Mouse (Mus musculus): ENCODE results near the gene Prps2. TPM values are rescaled to one million over a fixed set of nuclear protein-coding genes. Genes with fewer than 3 reads are reported as not detected.

The Prps2 gene
- polyA plus RNA-seq (2015; fragmentation: Nextera tagmentation; extraction: Ambion mirVana): 12.6 and 17.4 TPM in 2 replicates

GRCm38 (mm10) chrX:167382047-167382853, at the start of gene Prps2:
Gene Prps2 (minus strand): TSS chrX:167382749.

GRCm38 (mm10) chrX:167330399-167330798, 52.1 kb downstream of the Prps2 start, which contains the start of gene Tlr7:
Gene Tlr7 (minus strand): TSS chrX:167330558.

Other genes with a start within 250 kb of the Prps2 start
- gene Tmsb4x, start 173.4 kb downstream of the Prps2 start, polyA plus RNA-seq (2015; fragmentation: Nextera tagmentation; extraction: Ambion mirVana): 3,698 and 7,635 TPM in 2 replicates
- gene Tlr8, start 118.4 kb downstream of the Prps2 start, polyA plus RNA-seq (2015; fragmentation: Nextera tagmentation; extraction: Ambion mirVana): 0.40 and 0.77 TPM in 2 replicates
- 1.5 and 3.4 TPM in 2 replicates for gene Tlr7, start 52.2 kb downstream of the Prps2 start, polyA plus RNA-seq (2015; fragmentation: Nextera tagmentation; extraction: Ambion mirVana)

Data from adrenal gland, postnatal 0 days (tissue).